Mouse (Mus musculus): ENCODE data around the gene Gamt. TPM values are rescaled to one million over a fixed set of nuclear protein-coding genes. Genes with fewer than 3 reads are reported as not detected.

The Gamt gene
- polyA plus RNA-seq, 1 experiment from 2014 or later, result 28.1 TPM

GRCm38 (mm10) chr10:80265149-80265486 lies 4.3 kb upstream of the Gamt start:
- Histone ChIP-seq H3K4me3 (peak overlapping the region; percentile 94), H3K4me2 (replicated peaks) (peak overlapping the region; percentile 68), H3K9ac (replicated peaks) (peak overlapping the region; percentile 99), H3K36me3 (peaks cover 18% of the 10 kb centered on the region), H3K9me3 (no peaks in the 10 kb centered on the region), H3K27ac (replicated peaks) (peak overlapping the region; percentile 72), H3K27me3 (no peaks in the 10 kb centered on the region), H3K4me1 (peaks cover 60% of the 10 kb centered on the region)
- ATAC-seq (ENCODE audit: low FRiP score, low read depth), result peak; percentile 25; the same call in 1 of the 2 replicates
- 2% methylated on average over 18 of the region's 18 CpGs for WGBS

DNA sequence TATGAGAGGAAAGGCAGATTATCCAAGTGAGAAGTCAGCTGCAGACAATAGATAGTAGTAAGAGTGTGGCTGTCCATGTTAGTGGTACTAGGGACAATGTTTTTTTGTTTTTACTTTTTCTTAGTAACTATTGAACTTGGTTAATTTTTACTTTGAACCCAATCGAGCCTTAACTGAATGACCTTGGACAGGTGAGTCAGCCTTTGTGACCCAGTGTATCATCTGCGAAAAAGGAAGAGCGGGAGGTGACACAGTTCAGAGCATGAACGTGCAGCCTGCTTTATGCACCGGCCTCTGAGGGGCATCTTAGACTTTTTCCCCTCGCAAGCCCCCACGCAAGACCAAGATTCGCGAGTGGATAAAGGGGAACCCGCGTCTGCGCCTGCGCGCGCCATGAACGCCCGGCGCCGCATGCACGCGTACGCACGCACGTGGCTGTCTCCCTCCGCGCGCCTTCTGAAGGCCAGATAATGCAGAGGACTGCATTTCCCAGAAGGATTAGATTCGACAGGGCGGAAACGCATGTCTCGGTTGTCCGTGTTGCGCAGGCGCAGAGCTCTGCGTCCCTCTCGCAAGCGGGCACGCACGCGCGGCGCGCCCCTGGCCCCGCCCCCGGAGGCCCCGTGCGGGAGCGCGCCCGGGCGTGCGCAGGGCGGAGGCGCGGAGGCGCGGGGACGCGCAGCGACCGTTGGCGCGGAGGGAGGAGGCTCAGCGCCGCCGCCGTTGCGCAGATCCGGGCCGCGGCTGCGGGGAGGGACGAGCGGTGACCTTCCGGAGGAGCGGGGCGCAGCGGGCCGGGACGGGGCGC lies 3.7 kb upstream of the Gamt start:
- H3K4me1 ChIP-seq, result peaks cover 62% of the 10 kb centered on the region
- 2% methylated on average over 81 of the region's 81 CpGs for WGBS

GRCm38 (mm10) chr10:80262776-80263365 lies 2.1 kb upstream of the Gamt start:
- 96% methylated on average over 10 of the region's 10 CpGs for WGBS
- peaks cover 58% of the 10 kb centered on the region for H3K4me1 ChIP-seq

More for the DNA sequence above, 3.7 kb upstream of the Gamt start:
- H3K36me3 ChIP-seq, result peaks cover 14% of the 10 kb centered on the region
- H3K27me3 ChIP-seq, result no peaks in the 10 kb centered on the region
- no peaks in the 10 kb centered on the region for H3K9me3 ChIP-seq
- H3K4me2 ChIP-seq (replicated peaks), result peak overlapping the region; percentile 68
- peak overlapping the region; percentile 99 for H3K9ac ChIP-seq (replicated peaks)
- peak overlapping the region; percentile 72 for H3K27ac ChIP-seq (replicated peaks)
- ATAC-seq (ENCODE audit: low FRiP score, low read depth), result peak; percentile 66
- H3K4me3 ChIP-seq, result peak overlapping the region; percentile 94

DNA sequence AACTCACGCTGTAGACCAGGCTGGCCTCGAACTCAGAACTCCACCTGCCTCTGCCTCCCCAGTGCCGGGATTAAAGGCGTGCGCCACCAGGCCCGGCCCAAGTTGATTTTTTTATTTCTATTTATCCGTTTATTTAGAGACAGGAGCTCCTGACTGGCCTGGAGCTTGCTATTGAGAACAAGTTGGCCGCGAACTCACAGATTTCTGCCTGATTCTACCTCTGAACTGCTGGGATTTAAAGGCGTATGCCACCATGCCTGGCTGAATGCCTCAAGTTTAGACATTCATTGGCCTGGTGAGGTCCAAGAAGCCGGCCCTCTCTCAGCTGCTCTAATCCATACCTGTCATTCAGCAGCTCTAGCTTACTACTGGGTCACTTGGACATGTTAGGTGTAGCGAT lies 1.4 kb upstream of the Gamt start:
- ATAC-seq (ENCODE audit: low FRiP score, low read depth), result no peak
- no peak overlapping the region for H3K9ac ChIP-seq (replicated peaks)
- no peak overlapping the region for H3K4me2 ChIP-seq (replicated peaks)
- no peak overlapping the region for H3K4me3 ChIP-seq
- H3K9me3 ChIP-seq, result no peaks in the 10 kb centered on the region
- 72% methylated on average over 12 of the region's 12 CpGs for WGBS
- H3K4me1 ChIP-seq, result peaks cover 51% of the 10 kb centered on the region
- H3K27me3 ChIP-seq, result no peaks in the 10 kb centered on the region; the same call in 1 of the 2 replicates
- peaks cover 22% of the 10 kb centered on the region for H3K36me3 ChIP-seq
- no peak overlapping the region for H3K27ac ChIP-seq (replicated peaks)

More at GRCm38 (mm10) chr10:80262776-80263365, 2.1 kb upstream of the Gamt start:
- no peak overlapping the region for H3K9ac ChIP-seq (replicated peaks)
- H3K9me3 ChIP-seq, result no peaks in the 10 kb centered on the region
- H3K4me3 ChIP-seq, result no peak overlapping the region
- ATAC-seq (ENCODE audit: low FRiP score, low read depth), result no peak
- H3K27me3 ChIP-seq, result no peaks in the 10 kb centered on the region; the same call in 1 of the 2 replicates
- H3K4me2 ChIP-seq (replicated peaks), result no peak overlapping the region
- H3K27ac ChIP-seq (replicated peaks), result no peak overlapping the region
- H3K36me3 ChIP-seq, result peaks cover 25% of the 10 kb centered on the region

DNA sequence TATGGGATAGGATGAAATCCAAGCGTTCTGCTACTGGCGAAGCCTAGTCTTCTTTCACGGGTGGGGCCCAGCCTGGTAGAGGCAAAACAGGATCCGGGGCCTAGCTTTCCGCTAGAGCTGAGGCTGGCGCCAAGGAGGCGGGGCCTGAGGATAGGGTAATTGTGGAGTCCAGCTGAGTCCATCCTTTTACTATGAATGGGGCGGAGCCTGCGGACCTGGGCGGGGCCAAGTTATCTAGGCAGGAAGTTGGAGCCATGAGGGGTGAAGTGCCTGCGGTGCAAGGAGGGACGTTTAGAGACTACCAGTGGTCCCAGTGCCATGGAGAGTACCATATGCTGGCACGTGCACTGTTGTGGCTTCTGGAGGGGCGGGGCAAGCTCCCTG lies 765 bp upstream of the Gamt start:
- peak overlapping the region; percentile 84 for H3K4me2 ChIP-seq (replicated peaks)
- no peaks in the 10 kb centered on the region; the same call in 1 of the 2 replicates for H3K27me3 ChIP-seq
- ATAC-seq (ENCODE audit: low FRiP score, low read depth), result peak; percentile 36
- peak overlapping the region; percentile 66 for H3K9ac ChIP-seq (replicated peaks)
- peak overlapping the region; percentile 44 for H3K4me3 ChIP-seq
- 0% methylated on average over 14 of the region's 14 CpGs for whole genome bisulfite sequencing
- H3K4me1 ChIP-seq, result peaks cover 45% of the 10 kb centered on the region
- peaks cover 25% of the 10 kb centered on the region for H3K36me3 ChIP-seq
- H3K27ac ChIP-seq (replicated peaks), result peak overlapping the region; percentile 91
- no peaks in the 10 kb centered on the region for H3K9me3 ChIP-seq

DNA sequence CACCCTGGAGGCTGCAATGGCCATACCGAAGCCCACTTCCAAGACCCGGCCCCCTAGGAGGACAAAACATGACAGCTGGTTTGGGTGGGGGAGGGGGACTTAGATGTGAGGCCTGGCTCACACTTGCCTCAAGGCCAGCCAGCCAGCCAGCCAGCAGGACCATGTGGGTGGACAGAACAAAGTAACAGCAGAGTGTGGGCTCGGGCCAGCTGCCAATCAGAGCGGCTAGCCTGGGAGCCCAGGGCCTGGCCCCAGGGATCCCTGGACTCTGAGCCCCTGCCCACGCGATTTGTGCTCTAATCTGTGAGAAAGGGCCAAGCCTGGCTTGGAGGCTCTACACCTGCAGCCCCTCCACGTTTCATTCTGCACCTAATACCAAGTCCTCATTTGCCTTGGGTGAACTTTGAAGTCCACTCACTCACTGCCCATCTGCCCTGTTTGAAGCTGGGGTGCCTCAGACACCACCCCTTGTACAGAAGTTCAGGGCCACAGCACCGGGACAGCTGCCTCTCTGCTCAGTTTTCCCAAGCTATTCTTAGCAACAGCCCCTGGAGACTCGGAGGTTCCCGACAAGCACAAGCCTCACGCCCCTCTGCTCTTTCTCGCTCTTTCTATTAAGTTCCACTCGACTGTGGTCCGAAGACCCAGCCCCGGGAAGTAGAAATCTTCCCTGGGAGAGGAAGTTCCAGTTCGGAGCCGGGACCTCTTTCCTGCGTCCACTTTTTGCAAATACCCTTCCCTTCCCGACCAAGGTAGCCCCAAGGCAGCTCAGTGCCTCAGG lies 761 bp downstream of the Gamt start:
- H3K36me3 ChIP-seq, result peaks cover 40% of the 10 kb centered on the region
- peak overlapping the region; percentile 84 for H3K4me2 ChIP-seq (replicated peaks)
- peaks cover 39% of the 10 kb centered on the region for H3K4me1 ChIP-seq
- 2% methylated on average over 19 of the region's 19 CpGs for whole genome bisulfite sequencing
- ATAC-seq (ENCODE audit: low FRiP score, low read depth), result no peak
- peak overlapping the region; percentile 91 for H3K27ac ChIP-seq (replicated peaks)
- no peaks in the 10 kb centered on the region; the same call in 1 of the 2 replicates for H3K27me3 ChIP-seq
- peak overlapping the region; percentile 66 for H3K9ac ChIP-seq (replicated peaks)
- H3K4me3 ChIP-seq, result peak overlapping the region; percentile 44
- no peaks in the 10 kb centered on the region for H3K9me3 ChIP-seq

DNA sequence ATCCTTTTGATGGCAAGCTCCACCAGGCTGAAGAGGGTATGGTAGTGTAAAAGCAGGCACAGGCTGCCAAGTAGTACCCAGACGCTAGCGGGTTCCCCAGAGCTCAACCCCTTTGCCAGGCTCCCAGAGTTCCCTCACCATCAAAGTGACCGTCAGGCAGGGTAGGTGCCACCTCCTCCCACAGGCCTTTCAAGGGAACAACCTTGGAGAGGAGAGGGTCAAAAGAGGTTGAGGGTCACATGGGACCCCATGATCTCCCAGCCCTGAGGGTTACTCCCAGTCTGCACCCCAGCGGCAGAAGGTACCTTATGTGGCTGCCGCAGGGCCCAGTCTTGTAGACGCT lies 1.4 kb downstream of the Gamt start:
- H3K27me3 ChIP-seq, result no peaks in the 10 kb centered on the region; the same call in 1 of the 2 replicates
- H3K36me3 ChIP-seq, result peaks cover 46% of the 10 kb centered on the region
- no peak for ATAC-seq (ENCODE audit: low FRiP score, low read depth)
- H3K4me1 ChIP-seq, result peaks cover 39% of the 10 kb centered on the region
- H3K27ac ChIP-seq (replicated peaks), result peak overlapping the region; percentile 91
- H3K9ac ChIP-seq (replicated peaks), result peak overlapping the region; percentile 66; the same call in 1 of the 2 replicates
- H3K4me2 ChIP-seq (replicated peaks), result peak overlapping the region; percentile 84
- H3K9me3 ChIP-seq, result no peaks in the 10 kb centered on the region
- peak overlapping the region; percentile 44 for H3K4me3 ChIP-seq
- 83% methylated on average over 6 of the region's 6 CpGs for WGBS

- no peak for ATAC-seq (ENCODE audit: low FRiP score, low read depth)
- Histone ChIP-seq H3K4me1 (peaks cover 39% of the 10 kb centered on the region), H3K4me3 (peak overlapping the region; percentile 44; the same call in 1 of the 2 replicates), H3K9ac (replicated peaks) (peak overlapping the region; percentile 8; the same call in 1 of the 2 replicates), H3K36me3 (peaks cover 52% of the 10 kb centered on the region), H3K9me3 (no peaks in the 10 kb centered on the region), H3K4me2 (replicated peaks) (peak overlapping the region; percentile 84; the same call in 1 of the 2 replicates), H3K27me3 (no peaks in the 10 kb centered on the region; the same call in 1 of the 2 replicates), H3K27ac (replicated peaks) (no peak overlapping the region)
- 92% methylated on average over 14 of the region's 14 CpGs for WGBS
Measured at GRCm38 (mm10) chr10:80258752-80259462, 1.9 kb downstream of the Gamt start.

GRCm38 (mm10) chr10:80257936-80258335 lies 2.9 kb downstream of the Gamt start:
- H3K27ac ChIP-seq (replicated peaks), result no peak overlapping the region

GRCm38 (mm10) chr10:80255881-80256535 lies 4.8 kb downstream of the Gamt start:
- Histone ChIP-seq H3K4me1 (peaks cover 26% of the 10 kb centered on the region), H3K9ac (replicated peaks) (0 out of 2 replicates have a peak overlapping the region, but pooled peaks have one; percentile 31), H3K27me3 (no peaks in the 10 kb centered on the region; the same call in 1 of the 2 replicates), H3K4me3 (0 out of 2 replicates have a peak overlapping the region, but pooled peaks have one; percentile 1), H3K36me3 (peaks cover 68% of the 10 kb centered on the region), H3K4me2 (replicated peaks) (no peak overlapping the region), H3K27ac (replicated peaks) (no peak overlapping the region), H3K9me3 (no peaks in the 10 kb centered on the region)
- WGBS, result 77% methylated on average over 5 of the region's 5 CpGs
- ATAC-seq (ENCODE audit: low FRiP score, low read depth), result no peak

More at GRCm38 (mm10) chr10:80257936-80258335, 2.9 kb downstream of the Gamt start:
- Histone ChIP-seq H3K4me2 (replicated peaks) (no peak overlapping the region), H3K27me3 (no peaks in the 10 kb centered on the region; the same call in 1 of the 2 replicates), H3K4me3 (no peak overlapping the region), H3K36me3 (peaks cover 61% of the 10 kb centered on the region), H3K9ac (replicated peaks) (no peak overlapping the region), H3K9me3 (no peaks in the 10 kb centered on the region), H3K4me1 (peaks cover 39% of the 10 kb centered on the region)
- 93% methylated on average over 2 of the region's 2 CpGs for WGBS
- no peak for ATAC-seq (ENCODE audit: low FRiP score, low read depth)

Data from midbrain, embryonic 12.5 days (tissue).